Mouse (Mus musculus): ENCODE data around the gene Tldc2. TPM values are rescaled to one million over a fixed set of nuclear protein-coding genes. Genes with fewer than 3 reads are reported as not detected.
A peak's percentile ranks its signal among the peaks of the same experiment; 100 is the strongest.

The Tldc2 gene
- polyA plus RNA-seq, 1 experiment: not detected

DNA sequence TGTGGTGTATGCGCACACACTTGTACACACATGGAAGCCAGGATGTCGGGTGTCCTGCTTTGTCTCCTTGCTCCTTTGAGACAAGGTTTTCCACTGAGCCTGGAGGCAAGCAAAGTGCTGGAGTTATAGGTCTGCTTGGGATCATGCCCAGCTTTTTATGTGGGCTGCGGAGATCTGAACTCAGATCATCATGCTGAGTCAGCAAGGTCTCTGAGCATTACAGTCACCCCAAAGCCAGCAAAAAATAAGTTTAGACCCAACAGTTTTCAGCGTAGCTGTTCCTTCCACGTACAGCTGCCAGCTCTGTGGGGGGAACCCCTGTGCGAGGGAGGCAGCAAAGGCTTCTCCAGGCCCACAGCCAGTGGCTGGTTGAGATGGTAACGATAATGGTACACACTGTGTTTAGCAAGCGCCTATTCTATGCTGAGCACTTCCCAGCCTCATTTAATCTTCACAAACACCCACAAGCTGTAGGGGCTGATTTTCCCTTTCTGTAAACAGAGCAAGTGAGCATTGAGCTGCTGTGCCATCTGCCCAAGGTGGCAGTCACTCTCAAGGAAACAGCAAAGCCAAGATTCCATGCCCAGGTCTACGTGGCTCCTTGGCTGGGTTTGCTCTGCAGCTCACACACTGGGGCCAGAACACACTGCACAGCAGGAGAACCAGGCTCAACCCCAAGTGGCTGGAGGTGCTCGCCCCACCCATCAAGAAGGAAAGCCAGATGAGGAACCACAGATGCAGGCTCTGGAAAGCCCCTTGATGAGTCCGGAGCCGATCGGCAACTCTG is 38.3 kb upstream of the Tldc2 start:
- TF ChIP-seq POLR2A (IDR thresholded peaks at IDR 0.05; ENCODE audit: borderline replicate concordance, extremely low read depth, low read depth, low read length) (no peak), CTCF (IDR thresholded peaks at IDR 0.05; ENCODE audit: insufficient read depth, low read length) (no peak)
- Histone ChIP-seq H3K4me1 (ENCODE audit: control insufficient read depth, insufficient read depth, low read length) (peaks cover 12% of the 10 kb centered on the region), H3K4me3 (replicated peaks; ENCODE audit: extremely low read depth, low read depth, low read length) (no peak overlapping the region)
- no peak for DNase-seq
- WGBS: 70% methylated on average over 13 of the region's 13 CpGs

DNA sequence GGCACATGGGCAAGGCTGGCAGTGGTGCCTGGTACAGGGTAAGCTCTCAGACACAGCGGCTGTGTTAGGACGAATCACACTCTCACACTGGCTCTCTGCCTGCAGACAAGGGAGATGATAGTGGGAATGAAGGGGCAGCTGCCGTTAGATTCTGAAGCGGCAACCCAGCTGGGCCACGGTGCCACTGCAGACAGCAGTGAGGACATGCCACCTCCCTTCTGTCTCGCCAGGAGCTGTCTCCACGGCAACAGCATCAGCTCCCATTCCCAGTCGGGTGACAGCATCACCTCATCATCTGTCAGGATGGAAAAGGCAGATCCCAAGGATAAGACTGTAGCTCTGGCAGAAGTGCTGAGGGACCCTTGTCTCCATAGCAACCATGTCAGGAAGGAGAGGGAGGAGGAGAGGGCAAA is 37.0 kb upstream of the Tldc2 start:
- 62% methylated on average over 8 of the region's 8 CpGs for WGBS
- Histone ChIP-seq H3K4me3 (replicated peaks; ENCODE audit: extremely low read depth, low read depth, low read length) (no peak overlapping the region), H3K4me1 (ENCODE audit: control insufficient read depth, insufficient read depth, low read length) (peaks cover 16% of the 10 kb centered on the region)
- TF ChIP-seq CTCF (IDR thresholded peaks at IDR 0.05; ENCODE audit: insufficient read depth, low read length): no peak
- no peak for DNase-seq

DNA sequence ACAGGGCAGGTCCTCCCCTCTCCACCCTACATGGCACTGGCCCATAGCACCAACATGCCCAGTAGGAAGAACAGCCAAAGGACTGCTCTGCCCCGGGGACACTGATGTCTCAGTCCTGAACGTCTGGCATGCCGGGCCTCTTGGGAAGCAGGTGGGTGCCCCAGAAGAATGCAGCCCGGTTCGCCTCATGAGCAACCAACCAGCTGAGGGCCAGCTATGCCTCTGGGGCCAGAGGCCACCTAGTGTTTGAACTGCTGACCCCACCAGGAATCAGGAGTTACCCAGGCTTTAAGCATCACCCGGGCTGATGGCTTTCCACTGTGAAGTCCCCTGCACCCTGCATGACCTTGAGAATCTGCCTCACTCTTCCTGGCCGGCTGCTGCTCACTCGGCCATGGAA is 34.4 kb upstream of the Tldc2 start:
- Histone ChIP-seq H3K4me3 (replicated peaks; ENCODE audit: extremely low read depth, low read depth, low read length) (no peak overlapping the region), H3K4me1 (ENCODE audit: control insufficient read depth, insufficient read depth, low read length) (peaks cover 23% of the 10 kb centered on the region)
- DNase-seq: no peak
- no peak for TF ChIP-seq POLR2A (IDR thresholded peaks at IDR 0.05; ENCODE audit: borderline replicate concordance, extremely low read depth, low read depth, low read length)
- TF ChIP-seq CTCF (IDR thresholded peaks at IDR 0.05; ENCODE audit: insufficient read depth, low read length): no peak
- WGBS: 73% methylated on average over 8 of the region's 8 CpGs

DNA sequence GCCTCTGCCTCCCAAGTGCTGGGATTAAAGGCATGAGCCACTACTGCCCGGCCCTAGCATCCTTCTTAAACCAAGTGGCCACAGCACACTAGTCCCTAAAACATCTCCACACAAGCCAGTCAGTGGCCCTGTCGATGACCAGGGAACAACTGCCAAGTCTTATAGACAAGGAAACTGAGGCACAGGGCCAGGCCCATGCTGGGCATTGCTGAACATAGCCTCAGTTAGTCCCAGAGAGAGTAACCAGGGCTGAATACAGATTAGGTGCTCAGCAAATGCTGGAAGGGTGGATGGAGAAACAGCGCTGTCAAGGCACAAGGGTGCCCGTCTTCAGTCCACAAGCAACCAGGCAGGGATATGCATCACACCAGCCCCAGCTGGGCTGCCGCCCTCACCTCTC is 33.7 kb upstream of the Tldc2 start:
- TF ChIP-seq CTCF (IDR thresholded peaks at IDR 0.05; ENCODE audit: insufficient read depth, low read length): no peak
- no peak for TF ChIP-seq POLR2A (IDR thresholded peaks at IDR 0.05; ENCODE audit: borderline replicate concordance, extremely low read depth, low read depth, low read length)
- no peak for DNase-seq
- no peak overlapping the region for H3K4me3 ChIP-seq (replicated peaks; ENCODE audit: extremely low read depth, low read depth, low read length)
- 95% methylated on average over 5 of the region's 5 CpGs for WGBS
- peaks cover 23% of the 10 kb centered on the region for H3K4me1 ChIP-seq (ENCODE audit: control insufficient read depth, insufficient read depth, low read length)

DNA sequence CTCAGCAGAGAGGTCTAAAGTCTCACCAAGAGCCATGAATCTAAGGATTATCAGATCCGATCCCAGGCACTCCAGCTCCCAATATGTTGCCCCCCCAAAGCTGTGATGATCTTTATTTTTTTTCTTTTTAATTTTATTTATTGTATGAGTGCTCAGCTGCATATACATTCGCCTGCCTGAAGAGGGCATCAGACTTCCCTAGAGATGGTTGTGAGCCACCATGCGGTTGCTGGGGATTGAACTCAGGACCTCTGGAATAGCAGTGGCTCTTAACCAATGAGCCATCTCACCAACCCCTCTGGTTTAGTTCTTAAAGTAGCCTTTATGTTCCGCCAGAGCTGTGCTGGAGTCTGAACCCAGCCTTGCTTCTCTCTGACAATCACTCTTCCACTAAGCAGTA is 33.1 kb upstream of the Tldc2 start:
- H3K4me3 ChIP-seq (replicated peaks; ENCODE audit: extremely low read depth, low read depth, low read length): no peak overlapping the region
- H3K4me1 ChIP-seq (ENCODE audit: control insufficient read depth, insufficient read depth, low read length): peaks cover 22% of the 10 kb centered on the region
- TF ChIP-seq POLR2A (IDR thresholded peaks at IDR 0.05; ENCODE audit: borderline replicate concordance, extremely low read depth, low read depth, low read length) (no peak), CTCF (IDR thresholded peaks at IDR 0.05; ENCODE audit: insufficient read depth, low read length) (peak; percentile 29)
- WGBS: 80% methylated on average over 4 of the region's 4 CpGs
- DNase-seq: no peak

DNA sequence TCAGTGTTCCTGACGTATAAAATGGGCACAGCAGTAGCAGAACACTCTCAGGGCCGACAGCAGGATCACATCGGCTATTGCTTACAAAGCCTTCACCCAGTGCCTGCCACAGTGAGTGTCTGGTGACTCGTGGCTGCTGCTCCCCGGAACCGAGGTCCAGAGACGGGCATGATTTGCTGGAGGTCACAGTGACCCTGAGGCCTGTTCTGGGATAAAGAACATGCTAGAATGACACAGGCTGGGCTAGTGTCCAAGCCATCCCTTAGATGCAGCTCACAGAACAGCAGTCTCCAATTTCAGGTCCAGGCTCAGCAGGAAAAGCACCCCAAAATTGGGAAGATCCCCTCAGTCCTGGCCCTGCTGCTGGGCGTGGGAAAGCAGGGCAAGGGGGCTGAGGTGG is 32.6 kb upstream of the Tldc2 start:
- DNase-seq: no peak
- Histone ChIP-seq H3K4me3 (replicated peaks; ENCODE audit: extremely low read depth, low read depth, low read length) (no peak overlapping the region), H3K4me1 (ENCODE audit: control insufficient read depth, insufficient read depth, low read length) (peaks cover 19% of the 10 kb centered on the region)
- WGBS: 67% methylated on average over 8 of the region's 8 CpGs
- TF ChIP-seq CTCF (IDR thresholded peaks at IDR 0.05; ENCODE audit: insufficient read depth, low read length): no peak
- no peak for TF ChIP-seq POLR2A (IDR thresholded peaks at IDR 0.05; ENCODE audit: borderline replicate concordance, extremely low read depth, low read depth, low read length)

DNA sequence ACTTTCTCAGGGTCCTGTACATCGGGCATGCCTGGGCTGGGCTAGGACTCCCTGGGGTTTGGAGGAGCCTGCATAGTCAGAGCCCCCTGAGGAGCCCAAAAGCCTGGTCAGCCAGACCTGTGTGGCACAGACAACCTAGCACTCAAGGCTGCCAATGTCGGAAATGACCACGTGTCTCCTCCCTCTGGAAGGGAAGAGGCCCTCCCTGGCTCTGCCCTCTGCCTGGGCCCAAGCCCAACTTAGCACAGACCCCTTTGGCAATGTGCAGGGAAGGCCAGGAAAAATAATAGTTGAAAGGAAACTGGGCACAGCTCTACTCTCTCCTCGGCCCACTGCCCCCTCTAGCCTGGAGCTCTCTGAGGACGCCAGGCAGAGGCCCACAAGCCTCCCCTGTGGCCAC is 32.0 kb upstream of the Tldc2 start:
- Histone ChIP-seq H3K4me1 (ENCODE audit: control insufficient read depth, insufficient read depth, low read length) (peaks cover 17% of the 10 kb centered on the region), H3K4me3 (replicated peaks; ENCODE audit: extremely low read depth, low read depth, low read length) (no peak overlapping the region)
- 40% methylated on average over 5 of the region's 5 CpGs for WGBS
- TF ChIP-seq CTCF (IDR thresholded peaks at IDR 0.05; ENCODE audit: insufficient read depth, low read length) (no peak), POLR2A (IDR thresholded peaks at IDR 0.05; ENCODE audit: borderline replicate concordance, extremely low read depth, low read depth, low read length) (no peak)
- DNase-seq: no peak

DNA sequence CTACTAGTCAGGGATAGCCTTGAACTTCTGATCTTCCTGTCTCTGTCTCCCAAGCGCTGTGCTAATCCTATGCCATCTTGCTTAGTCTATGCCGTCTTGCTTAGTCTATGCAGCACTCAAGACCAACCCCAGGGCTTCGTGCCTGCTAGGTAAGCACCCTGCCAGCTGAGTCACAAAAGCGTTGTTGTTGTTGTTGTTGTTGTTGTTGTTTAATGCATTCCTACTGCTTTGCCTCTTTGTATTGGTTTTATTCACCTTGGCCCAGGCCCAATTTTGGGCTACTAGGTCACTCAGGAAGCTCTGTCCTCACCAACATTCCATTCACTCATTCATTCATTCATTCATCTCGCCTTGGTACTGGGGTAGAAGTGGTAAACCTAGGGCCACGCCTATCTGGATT is 31.1 kb upstream of the Tldc2 start:
- 78% methylated on average over 6 of the region's 6 CpGs for WGBS
- peaks cover 15% of the 10 kb centered on the region for H3K4me1 ChIP-seq (ENCODE audit: control insufficient read depth, insufficient read depth, low read length)
- TF ChIP-seq CTCF (IDR thresholded peaks at IDR 0.05; ENCODE audit: insufficient read depth, low read length) (no peak), POLR2A (IDR thresholded peaks at IDR 0.05; ENCODE audit: borderline replicate concordance, extremely low read depth, low read depth, low read length) (no peak)
- no peak overlapping the region for H3K4me3 ChIP-seq (replicated peaks; ENCODE audit: extremely low read depth, low read depth, low read length)
- DNase-seq: no peak

DNA sequence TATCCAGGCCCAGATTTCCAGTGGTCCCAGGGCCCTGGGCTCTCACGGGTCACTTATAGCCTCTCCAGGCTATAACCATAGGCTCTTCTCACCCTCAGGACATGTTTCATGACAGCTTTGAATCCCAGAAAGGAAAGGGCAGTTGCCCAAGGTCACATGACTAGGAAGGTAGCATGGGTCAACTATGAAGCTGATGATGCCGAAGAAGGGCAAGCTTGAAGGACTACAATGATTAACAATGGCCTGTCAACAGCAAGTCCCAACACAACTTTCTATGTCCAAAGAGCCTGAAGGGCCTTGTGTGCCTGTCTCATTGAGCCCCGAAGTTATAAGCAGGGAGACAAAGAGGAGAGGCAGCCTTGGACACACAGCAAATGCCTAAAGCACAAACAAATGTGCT is 29.7 kb upstream of the Tldc2 start:
- Histone ChIP-seq H3K4me3 (replicated peaks; ENCODE audit: extremely low read depth, low read depth, low read length) (no peak overlapping the region), H3K4me1 (ENCODE audit: control insufficient read depth, insufficient read depth, low read length) (peaks cover 19% of the 10 kb centered on the region)
- WGBS: 71% methylated on average over 3 of the region's 3 CpGs
- no peak for DNase-seq
- TF ChIP-seq POLR2A (IDR thresholded peaks at IDR 0.05; ENCODE audit: borderline replicate concordance, extremely low read depth, low read depth, low read length) (no peak), CTCF (IDR thresholded peaks at IDR 0.05; ENCODE audit: insufficient read depth, low read length) (no peak)

DNA sequence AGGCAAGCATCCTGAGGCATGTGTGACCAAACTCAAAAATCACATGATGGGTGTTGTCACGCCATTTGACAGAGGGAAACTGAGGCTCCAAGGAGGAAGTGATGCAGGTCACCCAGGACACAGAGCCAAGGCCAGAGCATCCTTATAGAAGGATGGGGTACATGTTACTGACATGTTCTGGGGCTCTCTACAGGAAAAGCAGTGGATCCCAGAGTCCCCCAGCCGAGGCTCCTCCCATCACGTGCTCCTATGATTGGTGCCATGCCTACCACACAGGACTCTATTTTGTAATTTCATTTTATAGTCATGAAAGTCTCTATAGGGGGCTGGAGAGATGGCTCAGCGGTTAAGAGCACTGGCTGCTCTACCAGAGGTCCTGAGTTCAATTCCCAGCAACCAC is 29.1 kb upstream of the Tldc2 start:
- 87% methylated on average over 4 of the region's 4 CpGs for WGBS
- H3K4me3 ChIP-seq (replicated peaks; ENCODE audit: extremely low read depth, low read depth, low read length): no peak overlapping the region
- TF ChIP-seq CTCF (IDR thresholded peaks at IDR 0.05; ENCODE audit: insufficient read depth, low read length): no peak
- no peak for TF ChIP-seq POLR2A (IDR thresholded peaks at IDR 0.05; ENCODE audit: borderline replicate concordance, extremely low read depth, low read depth, low read length)
- peaks cover 17% of the 10 kb centered on the region for H3K4me1 ChIP-seq (ENCODE audit: control insufficient read depth, insufficient read depth, low read length)
- no peak for DNase-seq

All from lung, adult 2 months (tissue).